Mouse (Mus musculus) olfactory bulb, adult 2 months (tissue): ENCODE measurements around the gene Ric8b. TPM values are rescaled to one million over a fixed set of nuclear protein-coding genes. Genes with fewer than 3 reads are reported as not detected.

Source experiments
- H3K27ac ChIP-seq: fragments of 200-500 bp; 2 replicates; pipeline ENCODE4 v1.5.1; 2012; ENCODE audit warnings: low read depth, low read length; ENCODE audit not compliant: insufficient read depth
- H3K4me1 ChIP-seq: fragments of 200-500 bp; 2 replicates; pipeline ENCODE4 v1.6.1; 2012; ENCODE audit warnings: low read length; ENCODE audit not compliant: control insufficient read depth, insufficient read depth
- H3K4me3 ChIP-seq: fragments of 200-500 bp; 2 replicates; pipeline ENCODE4 v1.5.1; 2012; ENCODE audit warnings: mild to moderate bottlenecking, low read depth, low read length, moderate library complexity; ENCODE audit not compliant: insufficient read depth
- CTCF ChIP-seq: fragments of 200-500 bp; IDR thresholded peaks from 2 replicates; pipeline ENCODE4 v1.5.1; 2012; ENCODE audit warnings: low read depth, mild to moderate bottlenecking, low read length, moderate library complexity; ENCODE audit not compliant: insufficient read depth
- POLR2A ChIP-seq: fragments of 200-500 bp; IDR thresholded peaks from 2 replicates; pipeline ENCODE4 v1.6.1; 2012; ENCODE audit warnings: mild to moderate bottlenecking, low read depth, low read length, moderate library complexity; ENCODE audit not compliant: insufficient read depth
- WGBS: fragments of 180-500 bp; shearing (Covaris S2); methylation state at CpG from one replicate; pipeline ENCODE4 v1.1.7; 2018; 5-methylcytosine and 5-hydroxymethylcytosine counted together
- polyA plus RNA-seq: library from polyadenylated mRNA; stranded (reverse); fragments of >200 nt; gene quantifications from 2 replicates; pipeline ENCODE4 v1.2.4, GENCODE M21; 2012; ENCODE audit warnings: low replicate concordance; ENCODE audit not compliant: missing spikeins, insufficient read depth, insufficient read length

Gene Ric8b
- not detected in 2 replicates for polyA plus RNA-seq

- under 1% methylated on average over 51 of the region's 51 CpGs for WGBS
- TF ChIP-seq POLR2A = peak; percentile 48; the same call in 1 of the 2 replicates
- TF ChIP-seq CTCF = no peak
- peak within 1 kb of the TSS; percentile 99 for H3K27ac ChIP-seq
- peaks cover 3% of the 10 kb centered on the region for H3K4me1 ChIP-seq
- H3K4me3 ChIP-seq = peak within 1 kb of the TSS; percentile 88
Observed at GRCm38 (mm10) chr10:84916810-84917730, at the start of gene Ric8b. Gene Ric8b (plus strand): TSS chr10:84917616.

GRCm38 (mm10) chr10:84871285-84871684 lies 46.1 kb upstream of the Ric8b start:
- TF ChIP-seq POLR2A = no peak
- TF ChIP-seq CTCF = no peak
- 43% methylated on average over 12 of the region's 12 CpGs for WGBS
- H3K4me1 ChIP-seq = peaks cover 4% of the 10 kb centered on the region
- no peak overlapping the region for H3K27ac ChIP-seq
- H3K4me3 ChIP-seq = no peak overlapping the region

- no peak overlapping the region for H3K4me3 ChIP-seq
- 73% methylated on average over 4 of the region's 4 CpGs for WGBS
- H3K4me1 ChIP-seq = peaks cover 4% of the 10 kb centered on the region
- no peak overlapping the region for H3K27ac ChIP-seq
- TF ChIP-seq CTCF = no peak
- no peak for TF ChIP-seq POLR2A
Observed at GRCm38 (mm10) chr10:84871921-84872320, 45.5 kb upstream of the Ric8b start.

- Histone ChIP-seq H3K4me1 (no peaks in the 10 kb centered on the region), H3K27ac (no peak overlapping the region), H3K4me3 (no peak overlapping the region)
- 78% methylated on average over 9 of the region's 9 CpGs for WGBS
- TF ChIP-seq POLR2A (no peak), CTCF (no peak)
Observed at GRCm38 (mm10) chr10:84879823-84880571, 37.4 kb upstream of the Ric8b start.

GRCm38 (mm10) chr10:84882528-84882927 lies 34.9 kb upstream of the Ric8b start:
- 94% methylated on average over 2 of the region's 2 CpGs for WGBS
- Histone ChIP-seq H3K4me3 (no peak overlapping the region), H3K27ac (no peak overlapping the region), H3K4me1 (peaks cover 6% of the 10 kb centered on the region; the same call in 1 of the 2 replicates)
- TF ChIP-seq POLR2A = no peak
- TF ChIP-seq CTCF = no peak

GRCm38 (mm10) chr10:84885341-84885884 lies 32.0 kb upstream of the Ric8b start:
- H3K4me1 ChIP-seq = peaks cover 6% of the 10 kb centered on the region; the same call in 1 of the 2 replicates
- H3K4me3 ChIP-seq = no peak overlapping the region
- 82% methylated on average over 5 of the region's 5 CpGs for WGBS
- no peak overlapping the region for H3K27ac ChIP-seq
- TF ChIP-seq CTCF (no peak), POLR2A (no peak)

- Histone ChIP-seq H3K4me3 (peak overlapping the region; percentile 25; the same call in 1 of the 2 replicates), H3K4me1 (peaks cover 6% of the 10 kb centered on the region; the same call in 1 of the 2 replicates), H3K27ac (peak overlapping the region; percentile 36; the same call in 1 of the 2 replicates)
- TF ChIP-seq POLR2A = no peak
- no peak for TF ChIP-seq CTCF
- 23% methylated on average over 6 of the region's 6 CpGs for WGBS
Observed at GRCm38 (mm10) chr10:84886221-84886627, 31.2 kb upstream of the Ric8b start.

- TF ChIP-seq POLR2A (no peak), CTCF (no peak)
- Histone ChIP-seq H3K4me3 (0 out of 2 replicates have a peak overlapping the region, but pooled peaks have one; percentile 25), H3K4me1 (peaks cover 6% of the 10 kb centered on the region; the same call in 1 of the 2 replicates), H3K27ac (0 out of 2 replicates have a peak overlapping the region, but pooled peaks have one; percentile 36)
- 84% methylated on average over 8 of the region's 8 CpGs for WGBS
Observed at GRCm38 (mm10) chr10:84886785-84887184, 30.6 kb upstream of the Ric8b start.
